Mouse (Mus musculus): ENCODE results near the gene Mindy2. TPM values are rescaled to one million over a fixed set of nuclear protein-coding genes. Genes with fewer than 3 reads are reported as not detected.
A peak's percentile ranks its signal among the peaks of the same experiment; 100 is the strongest.

Mindy2 gene
- total and polyA plus RNA-seq, 3 experiments: 7.5 to 16.0 (median 12.6) TPM

GRCm38 (mm10) chr9:70668048-70668447 lies 11.1 kb upstream of the Mindy2 start:
- no peak for DNase-seq

- DNase-seq: no peak
Measured at GRCm38 (mm10) chr9:70666811-70667210, 9.8 kb upstream of the Mindy2 start.

GRCm38 (mm10) chr9:70665372-70666145 lies 8.6 kb upstream of the Mindy2 start:
- DNase-seq: no peak

GRCm38 (mm10) chr9:70664847-70665246 lies 7.9 kb upstream of the Mindy2 start:
- DNase-seq: no peak

- DNase-seq: no peak
Measured at GRCm38 (mm10) chr9:70658266-70658665, 1.3 kb upstream of the Mindy2 start.

GRCm38 (mm10) chr9:70656130-70657007 lies 605 bp downstream of the Mindy2 start, which contains the start of gene Gm10642:
Gm10642 (plus strand) TSS chr9:70656251.
- peak; percentile 62 for DNase-seq

- no peak for DNase-seq
Measured at GRCm38 (mm10) chr9:70655764-70656129, 1.2 kb downstream of the Mindy2 start.

GRCm38 (mm10) chr9:70654496-70654895 lies 2.5 kb downstream of the Mindy2 start:
- no peak for DNase-seq

GRCm38 (mm10) chr9:70653875-70654274 lies 3.1 kb downstream of the Mindy2 start:
- DNase-seq: no peak

- no peak for DNase-seq
Measured at GRCm38 (mm10) chr9:70652221-70652620, 4.8 kb downstream of the Mindy2 start.

GRCm38 (mm10) chr9:70650994-70651393 lies 6.0 kb downstream of the Mindy2 start:
- no peak for DNase-seq

GRCm38 (mm10) chr9:70650260-70650659 lies 6.7 kb downstream of the Mindy2 start:
- DNase-seq: no peak

GRCm38 (mm10) chr9:70636748-70637147 lies 20.2 kb downstream of the Mindy2 start:
- DNase-seq: no peak

GRCm38 (mm10) chr9:70631665-70632064 lies 25.3 kb downstream of the Mindy2 start:
- DNase-seq: no peak

GRCm38 (mm10) chr9:70629711-70630110 lies 27.3 kb downstream of the Mindy2 start:
- DNase-seq: no peak

GRCm38 (mm10) chr9:70611026-70611673 lies 45.8 kb downstream of the Mindy2 start:
- no peak for DNase-seq

GRCm38 (mm10) chr9:70602186-70602845 lies 54.7 kb downstream of the Mindy2 start:
- DNase-seq: peak; percentile 15

GRCm38 (mm10) chr9:70598271-70598670 lies 58.7 kb downstream of the Mindy2 start:
- DNase-seq: no peak

GRCm38 (mm10) chr9:70591486-70591885 lies 65.5 kb downstream of the Mindy2 start:
- no peak for DNase-seq

GRCm38 (mm10) chr9:70590775-70591174 lies 66.2 kb downstream of the Mindy2 start:
- no peak for DNase-seq

- no peak for DNase-seq
Measured at GRCm38 (mm10) chr9:70587171-70587570, 69.8 kb downstream of the Mindy2 start.

- DNase-seq: no peak
Measured at GRCm38 (mm10) chr9:70585172-70585571, 71.8 kb downstream of the Mindy2 start.
